ENCODE assay signal across 9 mouse cellular contexts in genomic region chr11:115632247-115632646, GRCm38 (mm10).
"Had no signal": no experiment of that assay in that cellular context is flagged by ENCODE, and none has a peak within 500 bp of the region (broad histone marks: within the 10 kb centered on the region; RNA-seq: fewer than 3 reads in every experiment).

No protein-coding gene starts in this region.

- H3K9me3 ChIP-seq: limb, embryonic 15.5 days; liver, embryonic 12.5 days; midbrain, embryonic 12.5 days had no signal

- H3K36me3 ChIP-seq: limb, embryonic 15.5 days; liver, embryonic 12.5 days; midbrain, embryonic 12.5 days had no signal

- H3K4me2 ChIP-seq: limb, embryonic 15.5 days; liver, embryonic 12.5 days; lung, embryonic 14.5 days; midbrain, embryonic 12.5 days had no signal

- H3K9ac ChIP-seq: limb, embryonic 15.5 days; liver, embryonic 12.5 days; lung, embryonic 14.5 days; midbrain, embryonic 12.5 days had no signal

- ATAC-seq: liver, embryonic 12.5 days had no signal

- H3K4me3 ChIP-seq: limb, embryonic 15.5 days; liver, embryonic 12.5 days; midbrain, embryonic 12.5 days had no signal

- H3K27me3 ChIP-seq: limb, embryonic 15.5 days; liver, embryonic 12.5 days; midbrain, embryonic 12.5 days had no signal

- DNase-seq: layer of hippocampus, adult 9-11 months; layer of hippocampus, postnatal 36 days; right cerebral cortex, adult 18-20 months; right cerebral cortex, postnatal 25 days had no signal

- H3K27ac ChIP-seq: kidney, postnatal 0 days; limb, embryonic 15.5 days; liver, embryonic 12.5 days; midbrain, embryonic 12.5 days had no signal
